Mouse (Mus musculus) erythroblast, embryonic 14.5 days (primary cell): ENCODE data around the gene Pts. TPM values are rescaled to one million over a fixed set of nuclear protein-coding genes. Genes with fewer than 3 reads are reported as not detected.

ENCODE experiments used
- H3K27me3 ChIP-seq: 2 replicates; pipeline ENCODE4 v1.6.1; 2012; ENCODE audit warnings: inconsistent platforms; ENCODE audit not compliant: control insufficient read depth
- H3K36me3 ChIP-seq: 2 replicates; pipeline ENCODE4 v1.6.1; 2012; ENCODE audit warnings: mild to moderate bottlenecking, inconsistent platforms; ENCODE audit not compliant: control insufficient read depth
- H3K4me1 ChIP-seq: 2 replicates; pipeline ENCODE4 v1.6.1; 2012; ENCODE audit warnings: inconsistent platforms; ENCODE audit not compliant: control insufficient read depth
- H3K4me3 ChIP-seq: replicated peaks from 2 replicates; pipeline ENCODE3; 2012; ENCODE audit warnings: moderate library complexity, mild to moderate bottlenecking, inconsistent platforms
- H3K9me3 ChIP-seq: 2 replicates; pipeline ENCODE4 v1.6.1; 2012; ENCODE audit warnings: low read length, inconsistent platforms, mixed read lengths; ENCODE audit not compliant: control insufficient read depth
- GATA1 ChIP-seq: IDR thresholded peaks from 2 replicates; pipeline ENCODE4 v1.6.1; 2012; ENCODE audit warnings: low read length, inconsistent platforms, mixed read lengths
- TAL1 ChIP-seq: IDR thresholded peaks from 3 replicates; pipeline ENCODE4 v1.6.1; 2012; ENCODE audit warnings: low read length, inconsistent platforms, mixed read lengths
- polyA plus RNA-seq: library from polyadenylated mRNA; stranded (reverse); fragments of >175 nt; gene quantifications from 2 replicates; pipeline ENCODE4 v1.2.3, GENCODE M21; 2012

The Pts gene
- polyA plus RNA-seq, 1 experiment = 0.35 TPM

GRCm38 (mm10) chr9:50482743-50483142 lies 45.8 kb downstream of the Pts start:
- Histone ChIP-seq H3K27me3 (no peaks in the 10 kb centered on the region), H3K4me3 (no peak overlapping the region), H3K9me3 (no peaks in the 10 kb centered on the region), H3K4me1 (no peaks in the 10 kb centered on the region), H3K36me3 (no peaks in the 10 kb centered on the region)
- no peak for TF ChIP-seq TAL1
- TF ChIP-seq GATA1 = no peak

DNA sequence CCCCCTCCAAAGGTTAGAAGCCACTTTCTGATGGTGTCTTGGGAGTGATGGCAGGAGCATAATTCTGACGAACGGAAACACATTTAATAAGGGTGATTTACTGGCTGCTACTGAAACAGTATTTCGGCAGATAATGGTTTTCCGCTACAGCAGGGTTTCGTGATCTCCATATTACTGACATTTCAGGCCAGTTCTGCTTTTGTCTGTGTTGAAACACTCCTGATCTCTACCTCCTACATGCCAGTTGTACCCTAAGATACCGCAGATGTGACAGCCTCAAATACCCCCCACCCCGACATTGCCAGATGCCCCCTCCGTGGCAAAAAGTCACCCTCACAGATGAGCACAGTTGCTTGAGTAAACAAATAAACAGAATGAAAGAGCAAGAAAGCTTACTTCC lies 49.0 kb downstream of the Pts start:
- no peaks in the 10 kb centered on the region for H3K27me3 ChIP-seq
- no peak overlapping the region for H3K4me3 ChIP-seq
- TF ChIP-seq GATA1 (no peak), TAL1 (no peak)
- H3K9me3 ChIP-seq = no peaks in the 10 kb centered on the region
- H3K4me1 ChIP-seq = no peaks in the 10 kb centered on the region
- no peaks in the 10 kb centered on the region for H3K36me3 ChIP-seq

DNA sequence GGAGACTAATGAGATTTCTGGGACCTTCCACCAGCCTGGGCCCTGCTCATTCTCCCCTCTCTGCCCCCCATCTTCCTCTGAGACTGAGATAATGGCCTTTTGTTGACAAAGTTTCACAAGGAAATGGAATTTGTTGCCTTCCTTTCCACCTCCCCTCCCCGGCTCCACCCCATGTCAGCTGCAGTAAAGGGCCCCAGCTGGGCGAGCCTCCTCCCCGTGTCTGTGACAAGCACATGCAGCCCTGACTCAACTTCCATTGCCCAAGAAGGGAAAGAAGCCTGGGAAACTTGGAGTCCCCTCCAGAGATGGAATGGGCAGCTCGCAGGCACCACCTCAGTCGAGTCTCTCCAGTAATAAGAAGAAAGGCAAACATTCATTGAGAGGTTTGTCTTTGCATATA lies 49.7 kb downstream of the Pts start:
- H3K27me3 ChIP-seq = no peaks in the 10 kb centered on the region
- no peaks in the 10 kb centered on the region for H3K9me3 ChIP-seq
- H3K4me3 ChIP-seq = no peak overlapping the region
- no peaks in the 10 kb centered on the region for H3K4me1 ChIP-seq
- no peaks in the 10 kb centered on the region for H3K36me3 ChIP-seq
- TF ChIP-seq GATA1 (no peak), TAL1 (no peak)

GRCm38 (mm10) chr9:50477270-50477669 lies 51.3 kb downstream of the Pts start:
- Histone ChIP-seq H3K4me3 (no peak overlapping the region), H3K27me3 (no peaks in the 10 kb centered on the region), H3K9me3 (no peaks in the 10 kb centered on the region), H3K4me1 (no peaks in the 10 kb centered on the region), H3K36me3 (no peaks in the 10 kb centered on the region)
- TF ChIP-seq TAL1 (no peak), GATA1 (no peak)

DNA sequence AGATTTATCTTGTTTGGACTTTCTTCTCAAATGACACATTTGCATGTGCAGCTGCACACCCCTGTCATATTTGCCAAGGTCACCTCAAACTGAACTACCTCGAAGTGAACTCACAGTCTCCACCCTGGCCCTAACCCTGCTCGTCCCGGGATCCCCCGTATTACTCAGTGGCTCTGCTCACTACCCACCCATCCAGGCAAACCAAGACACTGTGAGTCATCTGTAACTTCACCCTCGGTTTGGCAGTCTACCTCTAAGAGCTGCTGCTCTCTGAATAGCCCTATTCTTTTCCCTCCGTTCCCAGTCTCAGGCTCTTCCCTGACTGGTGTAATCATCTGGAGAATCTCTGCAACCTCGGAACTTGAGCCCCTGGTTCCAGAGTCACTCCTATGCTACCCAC lies 51.9 kb downstream of the Pts start:
- Histone ChIP-seq H3K36me3 (no peaks in the 10 kb centered on the region), H3K4me3 (no peak overlapping the region), H3K4me1 (no peaks in the 10 kb centered on the region; the same call in 1 of the 2 replicates), H3K9me3 (no peaks in the 10 kb centered on the region), H3K27me3 (no peaks in the 10 kb centered on the region)
- TF ChIP-seq GATA1 = no peak
- no peak for TF ChIP-seq TAL1

- H3K4me1 ChIP-seq = peaks cover 7% of the 10 kb centered on the region
- H3K36me3 ChIP-seq = no peaks in the 10 kb centered on the region
- no peaks in the 10 kb centered on the region for H3K9me3 ChIP-seq
- TF ChIP-seq TAL1 = no peak
- H3K27me3 ChIP-seq = no peaks in the 10 kb centered on the region
- H3K4me3 ChIP-seq = no peak overlapping the region
These were observed 52.8 kb downstream of the Pts start for GRCm38 (mm10) chr9:50475745-50476144.

DNA sequence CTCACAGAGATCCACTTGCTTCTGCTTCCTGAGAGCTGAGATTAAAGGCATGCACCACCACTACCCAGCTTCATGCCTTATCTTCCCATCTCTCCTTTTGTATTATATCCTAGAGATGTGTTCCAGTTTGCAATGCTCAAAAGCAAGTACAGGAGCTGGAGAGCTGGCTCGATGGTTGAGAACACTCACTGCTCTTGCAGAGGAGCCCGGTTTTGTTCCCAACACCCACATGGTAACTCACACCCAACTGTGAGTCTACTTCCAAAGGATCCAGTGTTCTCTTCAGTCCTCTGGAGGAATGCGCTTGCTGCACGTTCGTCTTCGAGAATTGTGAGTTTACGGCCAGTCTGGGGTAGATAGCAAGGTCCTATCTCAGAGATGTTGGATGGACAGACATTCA lies 53.2 kb downstream of the Pts start:
- no peaks in the 10 kb centered on the region for H3K9me3 ChIP-seq
- no peak overlapping the region for H3K4me3 ChIP-seq
- no peaks in the 10 kb centered on the region for H3K27me3 ChIP-seq
- peaks cover 8% of the 10 kb centered on the region for H3K4me1 ChIP-seq
- TF ChIP-seq TAL1 = no peak
- TF ChIP-seq GATA1 = no peak
- H3K36me3 ChIP-seq = no peaks in the 10 kb centered on the region

Other genes starting within 250 kb of the Pts start
- gene Rpl10-ps3, start 183.8 kb downstream of the Pts start, polyA plus RNA-seq = 4.6 and 5.5 TPM in 2 replicates
- not detected in 2 replicates for gene Plet1, start 34.2 kb downstream of the Pts start, polyA plus RNA-seq
- 0.09 TPM in 1 of 2 replicates, not detected in the other for gene Il18, start 26.1 kb upstream of the Pts start, polyA plus RNA-seq
- gene Bco2, start 26.5 kb upstream of the Pts start, polyA plus RNA-seq = not detected in 2 replicates
- not detected in 2 replicates for gene Tex12, start 32.6 kb upstream of the Pts start, polyA plus RNA-seq
- gene Sdhd, start 75.1 kb upstream of the Pts start, polyA plus RNA-seq = 1.3 and 2.3 TPM in 2 replicates
- 3.3 and 4.0 TPM in 2 replicates for gene Timm8b, start 75.2 kb upstream of the Pts start, polyA plus RNA-seq
- gene Pih1d2, start 88.6 kb upstream of the Pts start, polyA plus RNA-seq = 0.18 TPM in 1 of 2 replicates, not detected in the other
- gene Nkapd1, start 88.7 kb upstream of the Pts start, polyA plus RNA-seq = 0.12 and 0.25 TPM in 2 replicates
- 1.2 and 1.3 TPM in 2 replicates for gene Dlat, start 131.1 kb upstream of the Pts start, polyA plus RNA-seq
- not detected in 2 replicates for gene Dixdc1, start 210.8 kb upstream of the Pts start, polyA plus RNA-seq
- gene 2310030G06Rik, start 217.8 kb upstream of the Pts start, polyA plus RNA-seq = not detected in 2 replicates
- gene Cryab, start 222.6 kb upstream of the Pts start, polyA plus RNA-seq = not detected in 2 replicates
- gene Hspb2, start 223.6 kb upstream of the Pts start, polyA plus RNA-seq = not detected in 2 replicates
- 0.13 and 0.22 TPM in 2 replicates for gene Fdxacb1, start 239.5 kb upstream of the Pts start, polyA plus RNA-seq
- gene Alg9, start 246.3 kb upstream of the Pts start, polyA plus RNA-seq = 0.22 and 0.31 TPM in 2 replicates
- 0.38 and 0.41 TPM in 2 replicates for gene 1110032A03Rik, start 246.8 kb upstream of the Pts start, polyA plus RNA-seq